In genomic region chr9:123112805-123113521, GRCm38 (mm10) we compare ENCODE assay signal across 8 mouse cellular contexts. TPM values are rescaled to one million over a fixed set of nuclear protein-coding genes. Genes with fewer than 3 reads are reported as not detected.
DNase-seq lines count a peak whose midpoint lies in the region; ATAC-seq and TF ChIP-seq lines count a peak whose summit lies in the region.

Gene Zdhhc3, minus strand, starts transcription at chr9:123113205.
Gene Exosc7, plus strand, starts transcription at chr9:123113215.

- peaks cover 6% of the 10 kb centered on the region; the same call in 1 of the 2 replicates for H3K36me3 ChIP-seq in ES-E14 (ENCODE audit: control insufficient read depth, insufficient read depth, low read length, poor library complexity, severe bottlenecking)
- no peaks in the 10 kb centered on the region for H3K36me3 ChIP-seq in forebrain, embryonic 16.5 days (ENCODE audit: control insufficient read depth, insufficient read depth)
- peaks cover 22% of the 10 kb centered on the region for H3K36me3 ChIP-seq in lung, embryonic 14.5 days (ENCODE audit: insufficient read depth)
- no peaks in the 10 kb centered on the region for H3K36me3 ChIP-seq in thymus, adult 2 months (ENCODE audit: control insufficient read depth, insufficient read depth, low read length)

- H3K9ac ChIP-seq in ES-E14 (ENCODE audit: insufficient read depth, low read depth, low read length, poor library complexity, severe bottlenecking): peak within 1 kb of the TSS; percentile 97
- peak within 1 kb of the TSS; percentile 81 for H3K9ac ChIP-seq in forebrain, embryonic 16.5 days (replicated peaks; ENCODE audit: low read depth, low read length)
- peak within 1 kb of the TSS; percentile 85 for H3K9ac ChIP-seq in lung, embryonic 14.5 days

- intact Hi-C loops in heart, postnatal 36 days (cut with DNase I): loop anchor here (5.0 kb wide), 5 partner anchors 161 to 376 kb away; partner anchors contain the start of genes 1110059G10Rik, Kif15, Lars2 and Zfp445

- H3K27me3 ChIP-seq in forebrain, embryonic 16.5 days (replicated peaks; ENCODE audit: control insufficient read depth, insufficient read depth, low read length): no peaks in the 10 kb centered on the region
- H3K27me3 ChIP-seq in lung, embryonic 14.5 days (ENCODE audit: insufficient read depth, low read length): no peaks in the 10 kb centered on the region
- H3K27me3 ChIP-seq in thymus, adult 2 months (ENCODE audit: control insufficient read depth, insufficient read depth, low read length): no peaks in the 10 kb centered on the region

- under 1% methylated on average over 74 of the region's 79 CpGs for WGBS in forebrain, embryonic 16.5 days
- WGBS in lung, embryonic 14.5 days: under 1% methylated on average over 79 of the region's 79 CpGs
- WGBS in olfactory bulb, adult 2 months: under 1% methylated on average over 79 of the region's 79 CpGs
- WGBS in thymus, adult 2 months: under 1% methylated on average over 79 of the region's 79 CpGs

- peak; percentile 95 for TF ChIP-seq POLR2A in olfactory bulb, adult 2 months (IDR thresholded peaks at IDR 0.05; ENCODE audit: insufficient read depth, low read depth, low read length)
- TF ChIP-seq POLR2A in thymus, adult 2 months (IDR thresholded peaks at IDR 0.05; ENCODE audit: control insufficient read depth, extremely low read depth, insufficient read depth, low read length, poor library complexity): peak; percentile 83

- peak; percentile 62 for DNase-seq in ES-E14 (ENCODE audit: low read depth, low spot score)
- peak; percentile 90 for DNase-seq in cerebellum, adult 11-12 months
- peak; percentile 87 to 91 for DNase-seq in heart, postnatal 36 days
- DNase-seq in layer of hippocampus, adult 2 months (ENCODE audit: low spot score in 2 of 2): peak; percentile 77 to 89
- peak; percentile 95 for DNase-seq in lung, embryonic 14.5 days
- peak; percentile 81 for DNase-seq in thymus, adult 2 months

- peaks cover 1 to 2% of the 10 kb centered on the region in 2 experiments; a peak in 1 of 4 replicates for H3K4me1 ChIP-seq in ES-E14 (ENCODE audit: control insufficient read depth in 2 of 2, insufficient read depth in 2 of 2, low read length in 2 of 2, poor library complexity in 1 of 2)
- peaks cover 19% of the 10 kb centered on the region for H3K4me1 ChIP-seq in forebrain, embryonic 16.5 days (replicated peaks; ENCODE audit: control insufficient read depth, insufficient read depth, low read length)
- H3K4me1 ChIP-seq in lung, embryonic 14.5 days (ENCODE audit: insufficient read depth): 0 out of 2 replicates have a peak, but pooled peaks cover 5% of the 10 kb centered on the region
- H3K4me1 ChIP-seq in olfactory bulb, adult 2 months (ENCODE audit: control insufficient read depth, insufficient read depth, low read length): peaks cover 3% of the 10 kb centered on the region; the same call in 1 of the 2 replicates
- peaks cover 10% of the 10 kb centered on the region for H3K4me1 ChIP-seq in thymus, adult 2 months (replicated peaks; ENCODE audit: control insufficient read depth, insufficient read depth, low read length)

- peak within 1 kb of the TSS; percentile 92 to 94 for H3K4me3 ChIP-seq in ES-E14 (ENCODE audit: insufficient read depth in 1 of 2, low read depth in 1 of 2, low read length in 2 of 2, poor library complexity in 1 of 2, severe bottlenecking in 1 of 2)
- H3K4me3 ChIP-seq in forebrain, embryonic 16.5 days (replicated peaks; ENCODE audit: low read length): peak within 1 kb of the TSS; percentile 68
- peak within 1 kb of the TSS; percentile 95 for H3K4me3 ChIP-seq in layer of hippocampus, adult 2 months
- H3K4me3 ChIP-seq in lung, embryonic 14.5 days (ENCODE audit: low read depth, low read length): peak within 1 kb of the TSS; percentile 83
- peak within 1 kb of the TSS; percentile 93 for H3K4me3 ChIP-seq in olfactory bulb, adult 2 months (ENCODE audit: insufficient read depth, low read depth, low read length)
- peak within 1 kb of the TSS; percentile 96 for H3K4me3 ChIP-seq in thymus, adult 2 months (ENCODE audit: control insufficient read depth, insufficient read depth, low read length)

- in situ Hi-C loops in ES-E14 (cut with MboI; ENCODE audit: low sequenced_read_pairs in 2 of 2, unreplicated experiment in 2 of 2): no loop called here

- H3K9me3 ChIP-seq in ES-E14 (ENCODE audit: control insufficient read depth, insufficient read depth, low read depth, low read length): no peaks in the 10 kb centered on the region
- no peaks in the 10 kb centered on the region for H3K9me3 ChIP-seq in forebrain, embryonic 16.5 days (ENCODE audit: control insufficient read depth, low read length)
- H3K9me3 ChIP-seq in lung, embryonic 14.5 days (ENCODE audit: low read depth, low read length): no peaks in the 10 kb centered on the region

- peak; percentile 96 for ATAC-seq in forebrain, embryonic 16.5 days
- peak; percentile 96 for ATAC-seq in lung, embryonic 14.5 days (ENCODE audit: insufficient read depth)

- peak within 1 kb of the TSS; percentile 93 for H3K4me2 ChIP-seq in forebrain, embryonic 16.5 days (ENCODE audit: low read length)
- peak within 1 kb of the TSS; percentile 62 for H3K4me2 ChIP-seq in lung, embryonic 14.5 days

- no peak; the same call in none of the 2 replicates for TF ChIP-seq CTCF in layer of hippocampus, adult 2 months (conservative IDR thresholded peaks at IDR 0.05)
- TF ChIP-seq CTCF in lung, embryonic 14.5 days (IDR thresholded peaks at IDR 0.05; ENCODE audit: low read depth): 0 out of 2 replicates have a peak, but pooled peaks have one; percentile 1
- no peak for TF ChIP-seq CTCF in olfactory bulb, adult 2 months (IDR thresholded peaks at IDR 0.05; ENCODE audit: insufficient read depth, low read depth, low read length)
- no peak; the same call in 1 of the 2 replicates for TF ChIP-seq CTCF in thymus, adult 2 months (IDR thresholded peaks at IDR 0.05; ENCODE audit: borderline replicate concordance, control insufficient read depth, extremely low read depth, insufficient read depth, low read length, poor library complexity)

- H3K27ac ChIP-seq in ES-E14 (ENCODE audit: insufficient read depth, low read depth, low read length, poor library complexity, severe bottlenecking): peak within 1 kb of the TSS; percentile 68; the same call in 1 of the 2 replicates
- H3K27ac ChIP-seq in forebrain, embryonic 16.5 days (ENCODE audit: low read length): peak within 1 kb of the TSS; percentile 87
- peak within 1 kb of the TSS; percentile 94 for H3K27ac ChIP-seq in layer of hippocampus, adult 2 months
- peak within 1 kb of the TSS; percentile 91 for H3K27ac ChIP-seq in lung, embryonic 14.5 days (ENCODE audit: low read depth)
- peak within 1 kb of the TSS; percentile 80 for H3K27ac ChIP-seq in olfactory bulb, adult 2 months (ENCODE audit: insufficient read depth, low read depth, low read length)
- no peak within 1 kb of the TSS for H3K27ac ChIP-seq in thymus, adult 2 months (ENCODE audit: control insufficient read depth, insufficient read depth, low read length)

TF ChIP-seq in ES-E14, 5 proteins besides CTCF, POLR2A, EP300 and RAD21:
- TF ChIP-seq ZC3H11A (IDR thresholded peaks at IDR 0.05; ENCODE audit: borderline replicate concordance, low read depth, low read length) (0 out of 2 replicates have a peak, but pooled peaks have one; percentile 18), HCFC1 (IDR thresholded peaks at IDR 0.05; ENCODE audit: borderline replicate concordance, insufficient read depth, low read length) (peak; percentile 86), MAFK (IDR thresholded peaks at IDR 0.05; ENCODE audit: insufficient read depth, low read depth, low read length) (no peak)

RNA-seq across cellular contexts. Expression of gene Zdhhc3, which starts in this region (rescaled TPM):
- 36.6 and 37.8 TPM in 2 replicates for total RNA-seq in ES-E14 (2012; rRNA removed)
- polyA plus RNA-seq in forebrain, embryonic 16.5 days (2015; fragmentation: Nextera tagmentation; extraction: Ambion mirVana): 82.1 and 90.0 TPM in 2 replicates
- total RNA-seq in heart, postnatal 36 days (2021): 10 to 100 TPM; 40.7 to 43.0 TPM
- total RNA-seq in layer of hippocampus, adult 2 months (2021): 10 to 100 TPM; 57.5 to 61.9 TPM
- 57.4 and 59.1 TPM in 2 replicates for polyA plus RNA-seq in lung, embryonic 14.5 days (2014; fragmentation: Nextera tagmentation; extraction: Ambion mirVana)
- polyA plus RNA-seq in olfactory bulb, adult 2 months (2012; ENCODE audit: insufficient read depth, insufficient read length, low replicate concordance, missing spikeins): not detected in 2 replicates
- polyA plus RNA-seq in thymus, adult 2 months (2012; rRNA removed): 173 and 229 TPM in 2 replicates

RNA-seq across cellular contexts. Expression of gene Exosc7, which starts in this region (rescaled TPM):
- 83.4 and 94.6 TPM in 2 replicates for total RNA-seq in ES-E14 (2012; rRNA removed)
- 95.7 and 97.8 TPM in 2 replicates for polyA plus RNA-seq in forebrain, embryonic 16.5 days (2015; fragmentation: Nextera tagmentation; extraction: Ambion mirVana)
- 10 to 100 TPM; 28.6 to 30.0 TPM for total RNA-seq in heart, postnatal 36 days (2021)
- 10 to 100 TPM; 40.1 to 40.9 TPM for total RNA-seq in layer of hippocampus, adult 2 months (2021)
- polyA plus RNA-seq in lung, embryonic 14.5 days (2014; fragmentation: Nextera tagmentation; extraction: Ambion mirVana): 123 and 132 TPM in 2 replicates
- 561 TPM in 1 of 2 replicates, not detected in the other for polyA plus RNA-seq in olfactory bulb, adult 2 months (2012; ENCODE audit: insufficient read depth, insufficient read length, low replicate concordance, missing spikeins)
- 40.4 and 41.3 TPM in 2 replicates for polyA plus RNA-seq in thymus, adult 2 months (2012; rRNA removed)
